Mouse (Mus musculus): Measurements from ENCODE around the gene Gm6588.

The Gm6588 gene

DNA sequence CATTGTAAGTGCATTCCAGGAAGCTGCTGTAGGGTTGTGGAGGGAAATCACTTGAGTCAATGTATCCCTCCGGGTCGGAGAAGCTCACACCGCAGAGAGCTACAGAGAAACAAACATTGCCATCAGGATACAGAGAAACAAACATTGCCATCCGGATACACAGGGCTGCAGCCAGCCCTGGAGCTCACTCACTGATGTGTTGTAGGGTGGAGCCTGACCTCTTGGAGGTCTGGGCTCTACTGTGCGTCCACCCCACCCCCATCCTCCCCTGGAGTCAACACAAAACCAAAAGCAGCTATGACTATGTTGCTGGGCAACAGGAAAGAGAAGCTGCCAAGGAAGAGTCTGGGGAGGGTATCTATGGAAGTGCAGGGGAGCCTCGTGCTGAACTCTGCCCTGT is 24.2 kb downstream of the Gm6588 start:
- DNase-seq = peak; percentile 7

DNA sequence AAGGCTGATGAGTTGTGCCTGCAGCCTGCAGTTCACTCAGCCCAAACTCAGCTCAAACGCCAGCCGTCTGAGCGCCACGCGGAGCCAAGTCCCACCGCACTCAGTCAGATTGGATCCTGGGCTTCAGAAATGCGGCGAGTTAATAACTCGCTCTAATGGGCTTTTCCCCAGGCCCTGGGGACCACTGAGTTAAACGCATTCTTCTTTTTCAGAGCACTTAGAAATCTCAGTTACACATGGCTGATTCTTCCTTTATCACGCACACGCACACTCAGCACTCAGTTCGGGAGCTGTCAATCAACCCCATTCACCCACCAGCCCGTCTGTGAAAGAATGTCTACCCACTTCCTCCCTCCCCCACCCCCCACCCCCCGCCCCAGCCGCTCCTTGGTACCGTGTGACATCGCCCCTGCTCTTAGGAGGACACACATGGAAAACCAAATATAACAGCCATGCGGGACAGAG is 32.8 kb downstream of the Gm6588 start:
- no peak for DNase-seq

DNA sequence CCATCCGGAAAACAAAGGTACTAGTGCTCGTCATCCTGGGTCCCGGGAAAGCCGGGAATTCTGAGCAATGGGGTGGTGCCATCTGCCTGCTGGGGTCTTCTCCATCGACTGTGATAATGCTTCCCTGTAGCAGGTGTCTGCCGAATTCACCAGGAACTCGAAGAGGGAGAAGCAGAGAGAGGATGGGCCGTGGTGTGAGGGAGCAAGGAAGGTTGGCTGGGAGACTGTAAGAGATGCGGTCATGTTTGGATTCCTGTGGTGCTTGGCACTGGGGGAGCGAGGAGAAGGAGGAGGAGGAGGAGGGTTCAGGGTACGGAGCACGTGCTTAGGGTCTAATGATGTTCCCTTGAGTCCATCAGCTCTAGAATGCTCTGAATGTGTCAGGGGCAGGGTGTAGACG is 33.3 kb downstream of the Gm6588 start:
- no peak for DNase-seq

DNA sequence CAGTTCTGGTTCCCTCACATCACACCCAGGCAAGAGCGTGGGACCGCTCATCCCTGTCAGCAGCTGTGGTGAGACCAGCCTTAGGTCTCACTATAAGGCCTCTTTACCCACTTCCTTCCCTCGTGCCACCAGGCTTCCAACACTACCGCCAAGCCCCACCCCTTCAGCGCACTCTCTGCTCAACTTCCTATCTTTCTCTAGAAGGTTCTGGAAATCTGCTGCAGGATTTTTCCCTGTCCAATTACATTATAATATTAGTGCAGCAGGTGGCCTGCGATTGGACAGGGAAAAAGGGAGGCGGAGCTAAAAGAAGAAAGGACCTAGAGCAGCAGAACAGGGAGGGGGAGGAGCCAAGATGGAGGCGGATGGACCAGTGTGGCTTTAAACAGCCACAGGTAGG is 33.8 kb downstream of the Gm6588 start:
- no peak for DNase-seq

DNA sequence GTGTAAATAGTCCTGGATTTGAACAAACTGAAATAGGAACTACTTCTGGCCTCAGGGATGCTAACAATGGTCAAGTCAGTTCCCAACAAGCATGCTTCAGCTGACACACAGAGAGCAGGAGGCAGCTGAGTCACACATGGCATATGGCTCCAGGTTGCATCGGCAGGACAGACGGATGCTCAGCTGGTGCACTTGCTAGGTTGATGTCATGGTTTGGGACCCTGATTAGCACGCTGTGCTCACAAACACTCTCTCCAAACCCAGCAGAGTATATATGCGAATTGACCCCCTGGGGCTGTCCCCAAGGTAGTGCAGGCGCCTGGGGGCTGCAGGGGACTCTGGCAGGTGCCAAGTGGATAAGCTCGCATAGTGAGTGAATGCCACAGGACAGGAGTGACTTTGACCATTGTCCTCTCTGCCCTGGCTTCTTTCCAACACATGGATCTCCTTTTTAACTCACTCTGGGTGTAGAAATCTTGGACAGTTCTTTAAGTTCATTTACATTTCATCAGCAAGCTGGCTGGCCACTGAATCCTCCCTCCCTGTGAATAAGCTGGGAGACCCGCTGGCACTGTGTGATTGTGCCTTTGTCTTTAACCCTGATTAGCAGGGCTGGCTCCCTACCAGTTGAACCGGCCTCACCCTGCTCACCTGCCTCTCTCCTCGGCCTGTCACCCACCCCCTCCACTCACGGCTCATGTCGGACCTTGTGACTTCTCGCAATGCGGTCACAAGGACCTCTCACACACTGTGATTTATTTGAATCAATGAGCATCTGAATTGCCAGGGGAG is 35.9 kb downstream of the Gm6588 start:
- peak; percentile 11 for DNase-seq

DNA sequence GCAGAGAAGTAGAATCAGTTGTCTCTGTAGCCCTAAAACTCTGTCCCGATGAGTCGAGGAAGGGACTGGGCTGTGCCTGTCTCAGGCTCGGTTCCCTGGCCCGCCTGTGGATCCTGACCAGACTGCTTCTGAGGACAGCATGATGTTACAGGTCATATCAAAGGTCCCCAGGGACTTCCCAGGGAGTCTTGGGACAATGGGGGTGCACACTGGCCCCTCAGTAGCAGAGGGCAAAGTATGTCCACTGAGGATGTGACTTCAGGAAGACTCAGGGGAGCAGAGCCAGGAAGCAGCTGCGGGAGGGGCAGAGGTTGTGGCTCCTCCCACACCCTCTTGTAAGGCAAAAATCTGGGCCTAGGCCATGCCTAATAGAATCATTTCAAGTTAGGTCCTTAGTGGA is 37.2 kb downstream of the Gm6588 start:
- DNase-seq = peak; percentile 47

DNA sequence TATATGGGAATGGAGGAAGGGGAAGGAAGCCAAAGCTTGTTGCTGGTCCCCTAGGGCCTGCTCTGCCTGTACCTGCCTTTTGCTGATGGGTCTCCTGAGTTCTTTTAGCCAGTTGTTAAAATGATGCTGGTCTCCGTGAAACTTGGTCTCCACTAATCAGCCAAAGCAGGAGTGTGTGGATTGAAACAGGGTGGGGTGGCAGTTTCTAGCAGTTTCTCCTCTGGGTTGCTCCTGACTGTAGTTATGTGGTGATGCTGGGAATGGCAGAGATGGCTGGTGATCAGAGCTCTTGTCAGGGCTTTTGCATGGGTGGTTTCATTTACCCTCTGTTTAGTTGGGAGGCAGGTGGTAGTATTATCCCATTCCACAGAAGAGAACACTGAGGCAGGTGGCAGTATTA is 38.3 kb downstream of the Gm6588 start:
- DNase-seq = no peak

DNA sequence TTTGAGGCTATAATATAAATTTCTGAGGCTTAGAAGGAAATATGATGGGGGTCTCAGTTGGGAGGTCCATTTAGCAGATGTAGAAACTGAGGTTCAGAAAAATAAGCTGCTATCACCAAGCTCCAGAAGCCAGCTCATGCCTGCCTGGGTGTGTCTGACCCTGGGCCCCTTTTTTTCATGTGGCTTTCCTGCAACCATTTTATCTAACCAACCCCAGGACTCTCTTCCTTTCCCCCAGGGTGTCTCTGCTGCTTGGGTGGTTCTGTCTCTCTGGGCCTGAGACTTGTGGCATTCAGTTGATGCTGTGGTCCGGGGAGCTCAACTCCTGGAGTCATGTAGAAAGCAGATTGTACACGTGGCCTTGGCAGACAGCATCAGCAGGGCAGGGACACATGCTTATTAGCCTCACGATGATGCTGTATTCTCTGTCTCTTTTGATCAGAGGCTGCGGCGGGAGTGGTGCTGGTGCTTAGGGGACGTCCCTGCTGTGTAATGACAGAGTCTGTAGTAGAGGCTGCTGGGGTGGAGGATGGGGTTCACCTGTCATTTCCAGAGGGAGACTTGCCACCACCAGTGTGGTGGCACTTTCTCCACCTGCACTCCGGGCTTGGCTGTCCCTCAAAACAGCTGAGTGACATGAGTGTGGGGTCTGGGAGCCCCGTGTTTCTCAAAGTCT is 39.0 kb downstream of the Gm6588 start:
- DNase-seq = no peak

DNA sequence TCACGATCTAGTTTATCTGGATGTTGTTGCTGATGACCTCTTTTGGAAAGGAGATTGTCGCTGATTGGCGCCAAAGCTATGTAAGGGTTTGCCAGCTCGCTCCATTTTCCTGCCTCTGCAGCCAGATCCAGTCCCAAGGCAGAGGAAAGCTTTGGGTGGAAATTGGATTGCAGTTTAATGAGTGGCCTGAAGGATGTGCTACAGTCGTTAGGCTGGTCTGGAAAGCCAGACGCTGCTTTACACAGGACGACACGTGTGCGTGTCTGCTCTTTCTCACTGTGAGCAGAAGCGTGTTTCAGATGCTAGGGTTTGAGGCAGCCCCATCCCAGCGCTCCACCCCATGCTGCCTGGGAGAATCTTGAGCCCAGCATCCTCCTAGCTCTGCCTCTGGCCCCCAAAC is 42.3 kb downstream of the Gm6588 start:
- DNase-seq = no peak

DNA sequence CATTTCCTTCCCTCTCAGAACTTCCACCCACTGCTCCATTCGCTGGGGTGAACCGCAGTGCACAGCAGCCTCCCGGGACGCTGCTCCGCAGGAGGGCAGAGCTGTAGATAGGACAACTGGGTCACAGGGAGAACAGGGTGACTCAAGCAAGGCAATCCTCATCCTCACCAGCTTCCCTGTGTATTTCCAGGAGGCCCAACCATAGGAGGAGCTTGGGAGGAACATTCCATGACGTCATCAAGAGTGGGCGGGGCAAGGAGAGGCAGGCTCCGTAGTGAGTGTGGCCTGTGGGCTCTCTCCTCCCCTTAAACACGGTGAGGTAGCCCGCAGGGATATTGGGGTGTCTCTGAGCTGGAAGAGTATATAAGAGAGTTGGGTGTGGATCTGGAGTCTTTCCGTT is 44.3 kb downstream of the Gm6588 start:
- peak; percentile 41 for DNase-seq

DNA sequence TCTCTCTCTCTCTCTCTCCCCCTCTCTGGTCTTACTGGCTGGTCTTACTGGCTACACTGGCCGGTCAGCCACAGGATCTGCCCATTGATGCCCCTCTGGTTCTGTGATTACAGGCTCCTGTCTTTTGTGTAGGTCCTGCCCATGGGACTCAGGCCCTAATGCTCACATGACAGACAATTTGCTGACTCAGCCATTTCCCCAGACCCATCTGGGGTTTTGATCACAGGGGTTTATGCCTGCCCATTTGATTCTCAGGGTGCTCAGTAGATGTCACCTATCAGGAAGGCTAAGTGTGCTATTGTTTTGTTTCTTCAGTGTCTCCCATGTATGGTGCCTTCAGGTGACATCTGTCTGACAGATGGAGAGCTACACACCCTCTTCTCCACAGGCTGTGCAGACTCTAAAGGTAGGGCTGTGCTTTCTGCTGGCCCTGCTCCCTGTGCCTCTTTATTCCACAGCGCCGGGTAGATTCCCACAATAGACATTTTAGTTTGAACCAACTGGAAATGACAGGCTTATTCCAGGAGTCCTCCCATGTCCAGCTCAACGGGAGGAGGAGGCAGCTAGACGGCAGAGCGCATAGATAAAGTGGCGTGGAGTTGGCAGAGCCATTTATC is 47.6 kb downstream of the Gm6588 start:
- no peak for DNase-seq

DNA sequence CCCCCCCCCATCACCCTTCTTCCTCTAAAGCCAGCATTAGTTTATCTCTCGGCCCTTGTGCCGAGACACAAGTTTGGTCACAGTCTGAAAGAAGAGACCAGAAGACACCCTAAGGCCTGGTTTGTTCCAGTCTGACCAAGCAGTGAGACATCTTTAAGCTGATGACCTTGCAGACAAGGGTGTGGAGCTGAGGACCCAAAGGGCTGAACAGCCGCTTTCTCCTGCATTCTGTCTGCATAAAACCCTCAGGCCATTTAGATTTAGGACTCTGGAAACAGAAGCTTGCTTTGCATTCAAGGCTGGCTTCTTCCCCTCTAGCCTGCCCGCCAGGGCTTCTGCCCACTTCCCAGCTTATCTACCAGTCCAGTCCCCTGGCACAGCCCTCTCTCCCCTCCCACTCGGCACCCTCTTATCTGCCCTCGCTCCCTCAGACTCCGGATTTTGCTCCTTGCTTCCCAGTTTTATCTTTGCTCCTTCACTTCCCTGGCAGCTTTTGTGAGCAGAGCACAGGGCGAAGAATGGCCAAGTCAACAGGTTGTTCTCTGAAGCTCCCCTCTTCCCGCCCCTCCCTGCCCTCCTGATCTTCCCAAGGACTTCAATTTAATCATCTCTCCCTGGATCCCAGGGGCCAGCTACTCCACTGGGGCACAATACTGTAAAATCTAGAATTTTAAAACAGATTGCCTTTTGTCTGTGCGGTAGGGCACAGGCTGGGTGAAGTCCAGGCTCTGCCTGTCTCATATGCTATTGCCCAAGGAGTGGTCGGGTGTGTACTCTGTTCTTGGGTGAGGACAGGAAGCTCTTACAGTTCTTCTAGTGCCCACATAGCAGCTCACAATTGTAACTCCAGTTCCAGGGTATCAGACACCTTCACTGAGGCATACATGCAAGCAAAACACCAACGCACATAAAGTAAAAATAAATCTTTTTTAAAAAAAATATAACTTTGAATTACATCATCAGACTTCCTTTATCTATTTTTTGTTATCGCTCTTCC is 50.0 kb downstream of the Gm6588 start:
- DNase-seq = no peak

DNA sequence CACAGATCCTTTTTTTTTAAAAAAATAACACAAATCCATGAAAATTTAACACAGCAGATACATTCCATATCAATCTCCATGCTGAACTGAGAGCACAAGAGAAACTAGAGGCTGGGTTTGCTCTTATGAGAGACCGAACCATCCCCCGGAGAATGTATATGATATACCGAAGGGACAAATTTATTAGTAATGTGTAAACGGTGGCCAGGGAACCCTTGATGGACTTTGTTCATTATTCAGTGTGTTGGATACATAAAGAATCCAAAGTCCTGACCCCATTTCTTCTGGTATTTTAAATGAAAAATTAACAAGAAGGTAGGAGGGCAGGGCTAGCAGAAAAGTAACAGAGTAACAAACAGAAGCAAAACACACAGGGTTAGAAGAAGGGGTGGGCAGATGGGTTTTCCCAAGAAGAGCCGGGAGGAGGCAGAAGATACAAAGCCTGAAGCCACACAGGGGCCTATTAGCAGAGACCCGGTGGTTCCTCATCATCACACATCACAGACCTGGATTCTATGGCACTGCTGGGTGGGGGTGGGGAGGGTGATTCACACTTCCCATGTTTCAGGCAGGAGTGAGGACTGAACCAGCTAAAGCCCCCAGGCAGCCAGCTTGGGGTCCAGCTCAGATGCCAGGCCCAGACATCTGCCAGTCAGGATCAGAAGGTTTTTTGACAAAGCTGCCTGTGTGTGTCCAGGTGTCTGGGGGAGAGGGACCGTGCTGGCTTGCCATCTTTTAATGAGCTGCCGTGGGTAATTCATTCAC is 50.9 kb downstream of the Gm6588 start:
- no peak for DNase-seq
